Mouse (Mus musculus) embryonic fibroblast, embryonic 13.5 days (primary cell): ENCODE measurements around the gene Ctnnal1.

Experiments
- CTCF ChIP-seq: IDR thresholded peaks from 2 replicates; pipeline ENCODE4 v1.5.1; 2011; ENCODE audit warnings: mild to moderate bottlenecking, control low read depth, low read length, moderate library complexity, borderline replicate concordance; ENCODE audit not compliant: insufficient read depth
- POLR2A ChIP-seq: IDR thresholded peaks from 2 replicates; pipeline ENCODE4 v1.6.1; 2011; ENCODE audit warnings: low read depth, mild to moderate bottlenecking, control low read depth, low read length, moderate library complexity

GRCm38 (mm10) chr4:56820017-56820550, 44.9 kb downstream of the Ctnnal1 start:
- TF ChIP-seq POLR2A (no peak), CTCF (no peak)
